Comparison of ENCODE assay signal across 7 mouse cellular contexts in the genomic region with DNA sequence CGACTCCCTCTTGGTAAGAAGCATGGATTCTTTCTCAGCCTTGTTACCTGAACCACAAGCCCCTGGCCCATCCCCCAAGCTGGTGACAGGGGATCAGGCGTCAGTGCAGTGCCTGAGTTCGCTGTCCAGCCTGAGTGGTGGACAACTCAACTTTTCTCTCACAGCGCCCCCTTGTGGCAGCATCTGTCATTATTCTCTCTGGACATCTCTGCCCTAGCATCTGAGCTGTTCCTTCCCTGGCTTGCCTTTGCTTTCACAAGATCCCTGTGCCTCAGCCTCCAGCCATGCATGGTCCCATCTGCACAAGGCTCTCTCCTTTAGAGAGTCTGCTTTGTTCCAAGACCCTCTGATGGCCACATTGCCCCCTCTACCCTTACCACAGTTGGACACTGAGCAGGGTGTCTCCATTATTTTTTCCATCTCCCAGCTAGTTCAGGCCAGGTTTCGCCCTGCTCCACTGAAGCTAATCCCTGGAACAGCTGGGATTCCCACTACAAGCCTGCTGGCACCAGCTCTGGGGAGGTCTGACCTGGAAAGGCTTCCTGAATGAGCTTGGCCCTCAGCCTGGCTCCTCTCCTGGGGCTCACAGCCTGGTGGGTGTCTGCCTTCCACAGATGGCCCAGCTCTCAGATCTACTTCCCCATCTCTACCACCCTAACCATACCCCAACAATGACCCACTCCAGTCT. TPM values are rescaled to one million over a fixed set of nuclear protein-coding genes. Genes with fewer than 3 reads are reported as not detected.
DNase-seq lines count a peak whose midpoint lies in the region; ATAC-seq lines count a peak whose summit lies in the region.

No protein-coding gene starts in this region.

- H3K36me3 ChIP-seq in intestine, embryonic 15.5 days: no peaks in the 10 kb centered on the region
- H3K36me3 ChIP-seq in midbrain, embryonic 11.5 days (ENCODE audit: control insufficient read depth, insufficient read depth, low read length): no peaks in the 10 kb centered on the region

- no peak overlapping the region for H3K4me3 ChIP-seq in intestine, embryonic 15.5 days (replicated peaks)
- no peak overlapping the region for H3K4me3 ChIP-seq in midbrain, embryonic 11.5 days (ENCODE audit: low read depth, low read length)

- H3K9me3 ChIP-seq in intestine, embryonic 15.5 days: no peaks in the 10 kb centered on the region
- no peaks in the 10 kb centered on the region for H3K9me3 ChIP-seq in midbrain, embryonic 11.5 days (ENCODE audit: control insufficient read depth, low read length)

- peak; percentile 83 for ATAC-seq in common myeloid progenitor, adult 5-6 weeks (replicated peaks; ENCODE audit: low read depth, poor library complexity, severe bottlenecking)
- ATAC-seq in intestine, embryonic 15.5 days: peak; percentile 69
- ATAC-seq in midbrain, embryonic 11.5 days (ENCODE audit: low FRiP score): peak; percentile 88

- intact Hi-C loops in left cerebral cortex, postnatal 36 days (cut with DNase I): loop anchor here (1.0 kb wide), 1 partner anchor 163 kb away; no protein-coding TSS in a partner anchor

- H3K27me3 ChIP-seq in intestine, embryonic 15.5 days (replicated peaks): no peaks in the 10 kb centered on the region
- no peaks in the 10 kb centered on the region for H3K27me3 ChIP-seq in midbrain, embryonic 11.5 days (ENCODE audit: control insufficient read depth, insufficient read depth, low read length)

- H3K4me2 ChIP-seq in intestine, embryonic 15.5 days (replicated peaks): no peak overlapping the region
- no peak overlapping the region for H3K4me2 ChIP-seq in midbrain, embryonic 11.5 days

- 23% methylated on average over 5 of the region's 5 CpGs for WGBS in intestine, embryonic 15.5 days
- 24% methylated on average over 5 of the region's 5 CpGs for WGBS in midbrain, embryonic 11.5 days

- no peaks in the 10 kb centered on the region for H3K4me1 ChIP-seq in intestine, embryonic 15.5 days (replicated peaks)
- H3K4me1 ChIP-seq in midbrain, embryonic 11.5 days (ENCODE audit: control insufficient read depth, insufficient read depth, low read length): no peaks in the 10 kb centered on the region

- no peak overlapping the region for H3K9ac ChIP-seq in intestine, embryonic 15.5 days
- H3K9ac ChIP-seq in midbrain, embryonic 11.5 days (ENCODE audit: low read length): no peak overlapping the region

- DNase-seq in adrenal gland, adult 2 months: peak; percentile 74
- DNase-seq in gastrocnemius, adult 8-10 months (ENCODE audit: low spot score in 2 of 2): peak; percentile 44 to 51
- DNase-seq in left cerebral cortex, postnatal 36 days (ENCODE audit: low spot score in 2 of 2): peak; percentile 69 to 78
- peak; percentile 98 for DNase-seq in midbrain, embryonic 11.5 days (ENCODE audit: low spot score, missing footprints)
- DNase-seq in right cerebral cortex, postnatal 36 days (ENCODE audit: low spot score in 2 of 2): peak; percentile 52 to 54

- H3K27ac ChIP-seq in intestine, embryonic 15.5 days: no peak overlapping the region
- H3K27ac ChIP-seq in midbrain, embryonic 11.5 days (ENCODE audit: low read depth, low read length): no peak overlapping the region

RNA-seq across cellular contexts. Expression of a gene that starts 32.9 kb away (rescaled TPM):
- 1 to 10 TPM; 1.3 to 2.1 TPM for total RNA-seq in adrenal gland, adult 2 months (2021)
- polyA plus RNA-seq in adrenal gland, adult 2 months (2012; rRNA removed): 2.3 and 2.8 TPM in 2 replicates
- total RNA-seq in common myeloid progenitor, adult 5-6 weeks (2017): 4.4 and 4.9 TPM in 2 replicates
- under 1 TPM; 0.31 to 0.92 (median 0.61) TPM for total RNA-seq in gastrocnemius, adult 8-10 months (2022)
- polyA plus RNA-seq in intestine, embryonic 15.5 days (2015; fragmentation: Nextera tagmentation; extraction: Ambion mirVana): 1.6 and 1.8 TPM in 2 replicates
- under 1 TPM; 0.39 to 0.63 TPM for total RNA-seq in left cerebral cortex, postnatal 36 days (2021)
- 0.07 and 0.48 TPM in 2 replicates for polyA plus RNA-seq in midbrain, embryonic 11.5 days (2014; fragmentation: Nextera tagmentation; extraction: Ambion mirVana)

Comparison
In these comparisons a context has a peak if more than half of its experiments do, and no peak if none do; other contexts are left out.
1. DNase-seq: peak in every context shown above with its lines; median percentile 98 in midbrain, embryonic 11.5 days; 74 in adrenal gland, adult 2 months; 74 in left cerebral cortex, postnatal 36 days; 53 in right cerebral cortex, postnatal 36 days; 48 in gastrocnemius, adult 8-10 months.